Mouse (Mus musculus): ENCODE measurements around the gene Camsap2.

Camsap2 gene

DNA sequence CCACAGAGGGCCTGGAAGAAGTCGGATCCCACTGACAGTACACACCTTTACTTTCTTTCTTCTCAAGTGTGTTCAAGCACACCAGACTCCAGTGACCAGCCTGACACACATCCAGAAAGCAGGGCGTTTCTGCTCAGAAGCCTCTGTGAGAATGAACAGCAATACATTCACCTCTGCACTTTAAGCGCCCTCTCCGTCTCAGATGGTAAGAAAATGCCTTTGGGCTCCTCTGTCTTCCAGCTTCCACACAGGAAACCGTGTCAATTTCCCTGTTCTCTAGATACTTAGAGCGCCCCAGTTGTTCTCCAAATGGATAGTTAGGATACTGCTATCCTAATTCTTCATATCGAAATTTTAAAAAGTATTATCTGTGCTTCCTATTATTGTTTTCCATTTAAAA is 2.2 kb downstream of the Camsap2 start:
- no peak for DNase-seq

DNA sequence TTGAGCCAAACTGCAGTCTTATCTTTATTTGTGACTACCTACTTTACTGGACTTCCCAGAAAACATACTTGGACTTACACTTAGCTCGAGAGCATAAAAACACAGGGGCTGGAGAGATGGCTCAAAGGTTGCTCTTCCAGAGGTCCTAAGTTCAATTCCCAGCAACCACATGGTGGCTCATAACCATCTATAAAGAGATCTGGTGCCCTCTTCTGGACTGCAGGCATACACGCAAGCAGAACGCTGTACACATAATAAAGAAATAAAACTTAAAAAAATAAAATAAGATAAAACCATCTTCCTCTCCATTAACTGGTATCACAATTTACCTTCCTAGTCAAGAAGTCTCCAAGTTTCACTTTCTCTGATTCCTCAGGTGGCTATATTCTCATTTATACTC is 5.4 kb downstream of the Camsap2 start:
- no peak for DNase-seq

DNA sequence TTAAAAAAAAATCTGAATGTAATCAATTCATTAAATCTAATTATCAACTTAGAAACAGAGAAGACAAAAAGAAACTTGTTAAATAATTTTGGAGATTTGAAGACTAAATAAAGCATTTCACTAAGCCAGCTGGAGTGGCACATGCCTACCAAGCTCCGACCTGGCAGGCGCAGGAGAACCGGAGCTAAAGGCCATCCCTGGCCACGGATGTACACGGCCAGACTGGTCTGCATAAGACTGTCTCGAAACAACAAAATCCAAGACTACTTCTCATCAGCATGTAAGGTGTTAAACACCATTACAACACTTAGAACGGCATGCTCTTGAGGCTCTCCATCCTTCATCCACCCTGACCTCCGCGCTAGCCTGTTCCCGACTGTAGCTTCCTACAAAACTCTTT is 11.2 kb downstream of the Camsap2 start:
- no peak for DNase-seq

DNA sequence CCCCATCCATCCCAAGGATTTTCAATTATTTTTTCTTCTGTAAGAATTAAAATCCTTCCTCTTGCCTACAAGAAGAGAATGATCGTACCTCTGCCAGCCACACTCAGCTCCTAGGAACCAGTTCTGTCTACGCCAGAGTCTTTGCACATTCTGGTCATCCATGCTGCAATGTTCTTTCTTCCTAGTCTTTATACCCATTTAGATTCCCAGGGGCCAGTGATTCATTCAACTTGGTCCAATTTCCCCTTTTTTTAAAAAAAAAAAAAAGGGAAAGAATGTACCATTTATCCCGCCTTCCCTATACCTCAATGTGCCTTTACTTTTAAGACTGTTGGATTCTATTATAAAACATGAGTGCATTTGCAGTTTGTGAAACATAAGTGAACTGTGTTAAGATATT is 12.4 kb downstream of the Camsap2 start:
- DNase-seq, result no peak

DNA sequence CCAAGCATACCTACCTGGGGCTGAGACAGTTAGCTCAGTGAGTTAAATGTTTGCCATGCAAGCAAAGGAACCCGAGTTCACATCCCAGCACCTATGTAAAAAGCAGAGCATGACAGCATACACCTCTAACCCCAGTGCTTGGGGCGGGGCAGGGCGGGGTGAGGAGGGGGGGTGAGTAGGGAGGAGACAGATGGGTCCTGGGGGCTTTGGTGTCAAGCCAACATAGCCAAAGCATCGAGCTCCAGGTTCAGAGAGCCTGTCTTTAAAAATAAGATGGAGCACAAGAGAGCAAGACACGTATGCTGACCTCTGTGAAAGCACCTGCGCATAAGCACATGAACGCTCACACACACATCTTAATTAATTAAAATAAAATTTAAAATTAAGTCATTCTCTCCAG is 12.8 kb downstream of the Camsap2 start:
- DNase-seq, result no peak

DNA sequence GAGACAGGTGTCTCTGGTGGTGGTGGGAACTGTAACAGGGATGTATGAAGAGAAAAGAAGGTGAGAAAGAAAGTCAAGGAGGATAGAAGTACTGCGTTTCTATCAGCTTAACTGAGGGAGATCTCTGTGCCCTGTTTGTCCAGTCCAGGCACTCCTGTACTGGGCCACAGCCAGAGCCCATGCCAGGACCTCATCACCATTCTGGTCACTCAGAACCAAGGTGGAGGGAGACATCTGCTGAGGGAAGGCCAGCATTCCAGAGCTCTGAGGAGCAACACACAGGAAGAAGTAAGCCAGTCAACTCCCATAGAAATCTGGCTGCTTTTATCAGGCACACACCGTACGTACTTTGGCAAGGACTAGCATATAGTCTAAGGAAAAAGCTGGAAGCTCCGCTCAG is 14.1 kb downstream of the Camsap2 start:
- DNase-seq, result no peak

DNA sequence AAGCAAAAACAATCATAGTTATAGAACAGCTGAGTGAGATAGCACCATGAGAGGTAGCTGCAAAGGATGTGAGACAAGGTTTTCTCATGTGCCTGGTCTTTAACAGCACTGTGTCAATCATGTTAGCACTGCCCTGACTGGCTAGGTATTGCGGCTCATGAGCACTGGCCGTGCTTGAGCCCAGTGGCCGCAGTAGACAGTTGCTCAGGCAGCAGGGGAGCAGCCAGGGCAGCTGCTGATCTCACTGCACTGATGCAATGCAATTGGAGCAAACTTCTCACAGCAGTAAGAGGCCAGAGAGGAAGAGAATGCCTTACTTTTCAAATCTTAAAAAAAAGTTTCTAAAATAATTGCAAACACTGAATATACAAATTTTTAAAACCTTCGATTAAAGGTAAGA is 16.5 kb downstream of the Camsap2 start:
- no peak for DNase-seq

DNA sequence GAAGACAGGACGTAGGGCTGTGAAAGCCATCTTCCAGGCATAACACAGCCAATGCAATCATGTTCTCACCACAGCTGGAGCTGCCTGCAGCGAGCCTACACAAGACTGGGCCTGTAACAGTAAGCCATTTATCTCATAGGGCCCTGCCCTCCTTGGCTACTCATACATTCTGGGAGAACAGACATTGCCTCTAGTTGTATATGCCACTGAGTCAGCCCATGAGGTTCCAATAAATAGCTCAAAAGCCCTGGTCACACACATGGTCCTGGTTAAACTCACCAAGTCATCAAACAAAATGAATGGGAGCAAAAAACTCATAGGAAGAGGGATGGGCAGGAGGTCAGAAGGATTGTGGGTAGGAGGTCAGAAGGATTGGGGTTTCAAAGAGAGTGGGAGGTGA is 17.3 kb downstream of the Camsap2 start:
- no peak for DNase-seq

DNA sequence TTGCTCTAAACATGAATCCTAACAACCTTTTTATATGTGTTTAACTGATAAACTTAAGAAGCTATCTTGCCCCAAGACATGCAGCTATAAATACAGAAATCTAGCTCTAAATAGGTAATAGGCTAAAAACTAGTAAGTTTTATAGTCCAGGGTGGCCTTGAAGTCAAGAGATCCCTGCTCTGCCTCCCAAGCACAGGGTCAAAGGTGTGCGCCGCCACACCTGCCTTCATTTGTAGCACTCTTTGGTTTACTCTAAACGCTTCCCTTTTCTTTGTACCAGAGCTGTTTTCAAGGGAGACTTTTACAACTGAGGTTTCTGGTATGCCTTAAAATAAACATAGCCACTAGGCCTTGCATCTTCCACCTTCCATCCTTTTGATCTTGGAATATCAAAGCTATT is 18.3 kb downstream of the Camsap2 start:
- no peak for DNase-seq

DNA sequence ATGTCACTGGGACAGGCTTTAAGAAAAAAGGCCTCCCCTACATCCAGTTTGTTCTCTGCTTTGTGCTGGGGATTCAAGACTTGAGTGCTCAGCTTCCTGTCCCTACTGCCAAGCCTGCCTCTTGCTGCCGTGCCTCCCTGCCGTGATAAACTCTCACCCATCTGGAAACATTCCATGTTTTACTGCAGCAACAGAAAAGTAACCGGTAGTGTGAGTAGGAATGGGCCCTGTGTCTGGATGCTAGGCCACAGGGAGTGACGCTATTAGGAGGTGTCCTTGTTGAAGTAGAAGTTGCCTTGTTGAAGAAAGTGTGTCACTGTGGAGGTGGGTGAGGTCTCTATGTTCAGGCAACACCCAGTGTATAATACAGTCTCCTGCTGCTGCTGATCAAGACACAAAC is 20.0 kb downstream of the Camsap2 start:
- peak; percentile 31 for DNase-seq

DNA sequence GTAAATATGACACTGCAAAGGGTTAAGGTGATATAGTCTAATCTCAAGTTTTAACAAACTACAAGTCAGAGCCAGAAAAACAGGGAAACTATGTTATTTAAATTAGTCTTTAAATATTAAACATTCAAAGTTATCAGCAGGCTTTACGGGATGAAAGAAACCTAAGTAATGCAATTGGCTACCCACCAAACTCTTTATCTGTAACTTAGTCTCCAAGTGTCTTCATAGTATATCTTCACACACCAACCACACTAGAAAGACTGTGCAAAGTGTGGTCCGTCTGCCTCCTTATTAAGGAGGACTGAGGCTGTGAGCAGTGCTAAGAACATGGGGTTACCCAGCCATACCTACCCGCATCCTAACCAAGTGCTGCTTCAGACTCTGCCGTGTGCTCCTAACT is 23.6 kb downstream of the Camsap2 start:
- DNase-seq, result no peak

DNA sequence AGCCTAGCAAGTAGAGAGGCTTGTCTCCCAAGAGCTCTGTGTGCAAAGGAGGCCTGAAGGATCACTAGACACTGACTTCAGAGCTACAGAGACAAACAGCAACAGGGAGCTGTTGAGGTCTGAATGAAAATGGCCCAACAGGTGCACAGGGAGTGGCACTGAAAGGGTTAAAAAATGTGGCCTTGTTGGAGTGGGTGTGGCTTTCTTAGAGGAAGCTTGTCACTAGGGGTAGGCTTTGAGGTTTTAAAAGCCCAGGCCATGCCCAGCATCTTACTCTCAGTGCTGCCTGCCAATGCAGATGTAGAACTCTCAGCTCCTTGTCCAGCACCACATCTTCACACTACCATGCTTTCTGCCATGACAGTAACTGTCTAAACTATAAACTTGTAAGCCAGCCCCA is 29.6 kb downstream of the Camsap2 start:
- DNase-seq, result no peak

DNA sequence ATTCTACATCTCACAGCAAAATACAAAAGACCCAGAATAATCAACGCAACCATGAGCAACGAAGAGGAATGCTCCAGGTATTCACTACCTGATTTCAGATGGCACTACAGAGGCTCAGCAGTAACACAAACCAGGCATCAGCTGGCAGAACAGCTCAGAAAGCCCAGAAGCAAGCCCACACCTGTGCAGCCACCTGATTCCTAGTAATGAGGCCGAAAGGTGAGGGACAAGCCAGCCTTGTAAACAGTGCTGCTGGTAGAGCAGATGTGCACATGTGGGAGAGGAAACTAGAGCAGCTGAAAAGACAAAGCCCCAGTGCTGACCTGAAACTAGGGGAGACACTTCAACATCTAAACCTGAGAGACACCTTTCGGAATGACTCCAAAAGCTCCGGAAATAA is 36.7 kb downstream of the Camsap2 start:
- DNase-seq, result no peak

DNA sequence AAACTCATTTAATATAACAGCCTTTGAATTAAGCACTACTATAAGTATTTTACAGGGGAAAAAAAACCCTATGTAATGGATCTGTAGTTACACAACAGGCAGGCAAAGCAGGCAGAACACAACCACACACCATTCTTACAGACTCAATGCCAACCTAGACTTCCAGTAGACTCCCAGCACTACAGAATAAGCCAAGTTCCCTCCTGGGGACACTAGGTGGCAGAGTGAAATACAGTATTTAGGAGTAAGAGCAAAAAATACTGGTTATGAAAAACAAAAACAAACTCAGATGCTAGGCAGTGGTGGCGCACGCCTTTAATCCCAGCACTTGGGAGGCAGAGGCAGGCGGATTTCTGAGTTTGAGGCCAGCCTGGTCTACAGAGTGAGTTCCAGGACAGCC is 39.5 kb downstream of the Camsap2 start:
- peak; percentile 52 for DNase-seq

DNA sequence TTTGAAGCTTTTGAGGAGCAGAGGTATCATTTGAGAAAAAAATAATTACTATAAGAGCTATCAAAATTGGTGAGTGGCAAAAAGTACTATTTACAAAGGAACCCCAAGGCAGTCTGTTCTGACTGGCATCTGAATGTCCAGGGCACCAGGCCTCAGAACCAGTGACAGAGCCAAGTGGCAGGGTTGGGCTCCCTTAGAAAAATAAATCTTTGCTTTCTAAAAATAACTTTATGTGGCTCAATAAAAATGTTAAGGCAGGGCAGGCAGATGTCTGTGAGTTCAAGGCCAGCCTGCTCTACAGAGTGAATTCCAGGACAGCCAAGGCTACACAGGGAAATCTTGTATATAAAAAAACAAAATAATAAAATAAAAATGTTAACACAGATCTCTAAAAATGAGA is 51.9 kb downstream of the Camsap2 start:
- DNase-seq, result no peak

DNA sequence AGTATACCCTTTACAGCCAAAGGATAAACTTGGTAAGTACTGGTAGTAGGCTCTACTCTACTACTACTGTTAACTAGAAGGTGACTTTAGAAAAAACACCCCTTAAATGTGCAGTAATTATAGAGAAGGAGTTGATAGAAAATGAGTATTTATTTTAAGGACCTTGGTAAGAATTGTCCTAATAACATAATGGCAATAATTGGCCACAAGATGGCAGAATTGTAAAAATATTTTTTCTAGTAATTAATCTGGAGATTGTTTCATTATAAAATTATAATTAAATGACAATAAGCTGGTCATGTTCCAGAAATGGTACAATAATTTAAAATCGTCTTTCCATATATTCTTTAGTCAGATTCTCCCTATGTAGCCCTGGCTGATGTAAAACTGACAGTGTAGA is 56.1 kb downstream of the Camsap2 start:
- no peak for DNase-seq

DNA sequence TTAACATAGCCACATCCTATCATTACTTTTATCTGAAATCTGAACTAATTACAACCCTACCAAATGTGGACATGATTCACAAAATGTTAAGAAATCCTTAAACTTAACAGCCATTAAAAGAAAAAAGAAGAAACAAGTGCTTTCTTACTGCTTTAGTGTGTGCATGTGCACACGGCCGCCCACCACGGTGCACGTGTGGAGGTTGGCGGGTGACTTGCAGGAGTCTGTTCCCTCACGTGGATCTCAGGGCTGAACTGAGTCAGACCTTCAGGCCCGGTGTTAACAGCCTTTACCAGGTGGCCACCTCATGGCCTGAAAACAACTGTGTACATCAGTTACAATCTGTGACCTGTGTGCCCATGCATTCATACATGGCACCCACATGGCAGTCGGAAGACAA is 68.5 kb downstream of the Camsap2 start:
- no peak for DNase-seq

DNA sequence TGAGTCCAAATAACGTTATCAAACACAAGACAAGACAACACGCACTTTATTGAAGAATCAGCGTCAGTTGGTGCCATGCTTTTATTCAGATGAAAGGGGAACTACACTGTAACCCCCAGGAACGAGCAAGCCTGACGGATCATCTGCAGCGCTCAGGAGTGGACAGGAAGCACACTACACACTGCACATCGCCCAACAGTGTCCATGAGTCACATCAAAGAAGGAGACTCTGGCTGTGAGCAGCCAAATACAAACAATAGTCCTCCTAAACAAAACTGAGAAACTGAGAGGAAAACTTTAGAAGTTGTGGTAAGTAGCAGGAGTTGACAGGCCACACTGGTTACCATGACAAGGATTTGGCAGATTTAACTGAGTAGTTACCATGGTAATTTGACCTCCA is 77.7 kb downstream of the Camsap2 start:
- DNase-seq, result no peak

DNA sequence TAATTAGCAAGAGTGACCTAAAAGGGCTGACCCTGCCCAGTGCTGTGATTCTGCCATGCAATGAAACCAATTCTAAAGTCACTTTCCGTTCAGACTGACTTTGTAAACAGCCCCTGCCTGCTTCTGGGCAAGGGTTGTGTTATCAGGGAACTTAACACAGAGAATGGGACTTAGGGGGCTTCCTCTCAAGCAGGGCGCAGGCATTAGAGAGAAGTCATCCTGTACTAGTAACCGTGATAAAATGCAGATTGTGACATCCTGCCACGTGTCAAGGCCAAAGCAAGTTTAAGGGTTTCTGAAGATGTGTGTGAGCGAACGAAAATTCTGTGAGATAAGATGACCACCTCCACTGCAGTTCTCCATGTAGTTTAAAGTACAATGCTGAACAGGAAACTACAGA is 79.8 kb downstream of the Camsap2 start:
- no peak for DNase-seq

DNA sequence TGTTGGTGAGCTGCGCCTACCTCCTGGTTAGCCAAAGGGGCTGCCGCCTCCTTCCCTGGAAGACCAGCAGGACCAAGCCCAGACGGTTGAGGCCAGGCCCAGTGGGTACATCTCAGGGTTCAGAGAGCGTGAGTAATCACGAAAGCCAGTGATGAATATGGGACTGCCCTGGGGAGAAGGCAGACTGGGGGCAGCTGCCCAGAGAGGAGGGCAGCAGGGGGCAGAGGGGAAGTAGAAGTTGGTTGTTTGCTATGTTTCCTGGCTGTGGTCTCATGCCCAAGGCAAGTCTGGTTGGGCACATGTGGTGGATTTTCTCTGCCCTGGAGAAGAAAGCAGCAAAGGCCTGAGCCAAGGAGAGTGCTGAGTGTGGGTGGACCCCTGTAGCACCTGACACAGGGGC is 82.5 kb downstream of the Camsap2 start:
- no peak for DNase-seq

DNA sequence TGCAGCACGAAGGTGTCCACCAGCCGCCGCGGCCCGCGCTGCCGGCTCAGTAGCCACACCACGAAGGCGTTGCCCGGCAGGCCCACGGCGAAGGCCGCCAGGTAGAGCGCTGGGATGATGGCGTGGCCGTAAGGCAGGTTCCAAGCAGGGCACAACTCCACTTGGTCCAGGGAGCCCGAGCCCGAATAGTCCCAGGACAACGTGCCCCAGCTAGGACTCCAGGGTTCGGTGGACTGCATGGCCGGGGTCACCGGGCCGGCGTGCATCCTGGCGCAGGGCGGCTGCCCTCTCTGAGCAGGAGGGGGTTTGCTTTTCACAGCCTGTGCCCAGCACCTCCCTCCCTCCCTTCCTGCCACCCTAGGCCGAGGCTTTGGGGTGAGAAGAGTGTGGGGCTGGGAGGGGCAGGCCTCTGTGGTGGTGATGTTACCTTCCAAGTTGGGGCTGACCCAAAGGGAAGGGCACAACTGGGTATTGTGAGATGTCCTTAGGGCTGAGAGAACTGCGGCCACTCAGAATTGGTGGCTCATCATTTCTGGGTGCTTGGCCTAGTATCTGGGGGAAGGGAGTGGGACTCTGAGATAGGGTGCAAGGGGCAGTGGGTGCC is 85.2 kb downstream of the Camsap2 start, which contains the start of gene Gpr25:
Gene Gpr25, minus strand, starts transcription at position 239 of the 604 bp plus-strand sequence.
- no peak for DNase-seq

DNA sequence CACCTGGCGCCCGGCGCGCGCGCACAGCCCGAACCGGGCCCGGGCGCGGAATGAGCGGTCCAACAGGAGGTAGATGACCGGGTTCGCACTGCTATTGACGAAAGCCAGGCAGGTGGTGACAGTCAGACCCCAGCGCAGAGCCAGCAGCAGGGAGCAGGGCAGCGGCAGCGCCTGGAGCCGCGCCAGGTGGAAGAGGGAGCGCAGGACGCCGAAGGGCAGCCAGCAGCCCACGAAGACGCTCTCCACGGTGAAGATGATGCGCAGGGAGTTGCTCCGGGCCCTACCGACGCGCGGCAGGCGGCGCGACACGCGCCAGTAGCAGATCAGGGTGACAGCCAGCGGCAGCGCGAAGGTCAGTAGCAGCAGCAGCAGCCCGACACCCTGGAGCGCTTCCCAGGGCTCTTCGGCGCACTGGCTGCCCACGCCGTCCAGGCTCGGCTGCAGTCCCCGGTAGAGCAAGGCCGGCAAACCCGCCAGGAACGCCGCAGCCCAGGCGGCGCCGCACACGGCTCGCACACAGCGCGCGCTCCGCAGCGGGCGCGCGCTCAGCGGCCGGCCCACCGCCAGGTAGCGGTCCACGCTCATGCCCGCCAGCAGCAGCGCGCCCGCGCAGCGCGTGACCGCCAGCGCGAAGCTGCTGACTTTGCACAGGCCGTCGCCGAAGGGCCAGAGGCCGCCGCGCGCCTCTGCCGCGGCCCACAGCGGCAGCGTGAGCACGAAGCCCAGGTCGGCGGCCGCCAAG is 85.8 kb downstream of the Camsap2 start:
- DNase-seq, result peak; percentile 80

DNA sequence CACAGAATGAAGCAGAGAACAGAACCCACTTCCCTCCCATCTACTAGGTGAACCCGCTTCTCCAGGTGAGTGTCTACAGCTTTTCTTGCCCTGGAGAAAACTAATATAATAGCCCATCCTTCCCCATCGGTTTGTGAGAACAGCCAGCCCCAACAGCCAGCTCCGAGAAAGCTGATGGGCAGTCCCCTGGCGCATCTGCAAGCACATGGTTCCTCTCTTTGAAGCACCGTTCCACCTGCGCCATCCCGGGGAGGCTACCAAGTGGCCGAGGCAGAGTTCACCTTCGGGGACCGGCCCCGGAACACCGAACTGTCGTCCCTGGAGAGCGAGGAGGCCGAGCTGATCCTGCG is 86.4 kb downstream of the Camsap2 start:
- DNase-seq, result no peak

DNA sequence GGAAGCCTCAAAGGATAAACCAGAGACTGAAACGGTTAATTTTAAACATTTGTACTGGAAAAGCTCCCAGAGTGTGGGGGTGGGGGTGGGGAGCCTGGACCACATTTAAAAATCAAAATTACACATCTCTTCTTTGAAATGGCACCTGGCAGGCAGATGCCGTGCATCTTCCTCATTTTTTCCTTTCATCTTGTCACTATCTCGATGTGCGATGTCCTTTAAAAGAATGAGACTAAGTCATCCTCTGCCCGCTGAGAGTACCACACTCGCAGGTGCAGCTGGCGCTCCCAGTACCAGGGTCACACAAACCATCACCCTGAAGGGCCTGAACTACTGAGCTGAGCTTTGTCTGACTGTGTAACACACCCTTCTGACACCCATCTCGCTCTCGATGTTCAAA is 87.4 kb downstream of the Camsap2 start:
- DNase-seq, result no peak

DNA sequence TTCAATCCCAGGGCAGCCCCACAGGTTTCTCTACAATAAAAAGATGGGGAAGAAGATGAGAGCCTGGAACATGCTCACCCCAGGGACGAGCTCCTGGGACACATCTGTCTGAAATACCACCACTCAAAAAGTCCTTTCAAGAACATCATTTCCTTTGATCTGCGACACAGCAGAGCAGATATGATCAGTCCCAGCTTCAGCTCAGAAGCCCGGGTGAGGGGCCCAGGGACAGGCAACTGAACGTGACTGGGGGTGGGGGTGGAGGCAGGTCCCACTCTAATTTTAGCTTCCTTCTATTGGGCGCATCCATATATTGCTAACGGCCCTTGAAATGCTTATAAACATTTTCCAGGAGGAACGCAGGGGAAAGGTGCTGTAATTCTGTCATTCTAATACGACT is 90.2 kb downstream of the Camsap2 start:
- no peak for DNase-seq

Data from kidney, postnatal 14 days (tissue).